Mouse (Mus musculus): ENCODE measurements around the gene Runx2. TPM values are rescaled to one million over a fixed set of nuclear protein-coding genes. Genes with fewer than 3 reads are reported as not detected.

The Runx2 gene
- total RNA-seq, 1 experiment from 2014 or later = 39.0 TPM

DNA sequence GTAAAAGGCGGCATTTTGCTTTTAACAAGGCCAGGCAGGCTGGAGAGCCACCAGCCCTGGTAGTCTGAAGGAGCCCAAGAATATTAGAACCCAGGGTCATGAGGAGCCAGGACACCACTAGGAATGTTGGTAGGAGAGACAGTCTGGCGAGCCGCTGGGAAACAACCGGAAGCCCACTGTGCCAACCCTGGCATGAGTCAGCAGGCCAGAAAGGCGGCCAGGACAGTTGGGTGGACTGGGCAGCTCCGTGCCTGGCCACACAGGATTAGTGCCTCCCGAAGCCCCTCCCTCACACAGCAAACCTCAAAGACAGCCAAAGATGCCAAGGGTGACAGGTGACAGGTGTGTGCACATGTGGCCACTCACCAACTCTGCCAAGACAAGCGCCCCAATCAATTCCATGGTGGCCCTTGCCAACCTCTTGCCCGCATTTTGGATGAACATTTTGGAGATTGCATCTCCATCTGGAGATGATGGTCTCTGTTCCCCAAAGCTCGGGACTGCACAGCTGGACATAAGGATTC lies 309.7 kb downstream of the Runx2 start:
- no peak for ATAC-seq (replicated peaks in 1 of 2; ENCODE audit: insufficient read depth in 1 of 2, low FRiP score in 2 of 2, low TSS enrichment in 1 of 2, low read depth in 1 of 2, poor library complexity in 2 of 2, severe bottlenecking in 2 of 2)

DNA sequence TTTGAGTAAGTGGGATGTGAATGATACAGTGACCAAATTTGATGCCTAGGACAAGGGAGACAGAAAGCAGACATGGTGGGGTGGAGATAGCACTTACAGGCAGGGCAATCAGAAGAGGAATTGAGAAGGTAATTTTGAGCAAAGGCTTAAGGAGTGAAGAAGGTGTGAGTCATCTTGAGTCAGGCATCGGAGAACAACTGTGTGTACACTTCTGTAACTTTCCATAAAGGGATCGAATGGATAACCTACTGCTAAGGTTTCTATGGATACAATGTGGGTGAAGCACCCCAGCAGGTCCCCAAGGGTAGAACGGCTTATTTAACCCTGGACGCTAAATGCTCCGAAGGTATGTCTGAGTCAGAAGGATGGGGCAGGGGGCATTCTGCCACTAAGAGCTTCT lies 312.4 kb downstream of the Runx2 start:
- ATAC-seq (replicated peaks in 1 of 2; ENCODE audit: insufficient read depth in 1 of 2, low FRiP score in 2 of 2, low TSS enrichment in 1 of 2, low read depth in 1 of 2, poor library complexity in 2 of 2, severe bottlenecking in 2 of 2) = no peak

DNA sequence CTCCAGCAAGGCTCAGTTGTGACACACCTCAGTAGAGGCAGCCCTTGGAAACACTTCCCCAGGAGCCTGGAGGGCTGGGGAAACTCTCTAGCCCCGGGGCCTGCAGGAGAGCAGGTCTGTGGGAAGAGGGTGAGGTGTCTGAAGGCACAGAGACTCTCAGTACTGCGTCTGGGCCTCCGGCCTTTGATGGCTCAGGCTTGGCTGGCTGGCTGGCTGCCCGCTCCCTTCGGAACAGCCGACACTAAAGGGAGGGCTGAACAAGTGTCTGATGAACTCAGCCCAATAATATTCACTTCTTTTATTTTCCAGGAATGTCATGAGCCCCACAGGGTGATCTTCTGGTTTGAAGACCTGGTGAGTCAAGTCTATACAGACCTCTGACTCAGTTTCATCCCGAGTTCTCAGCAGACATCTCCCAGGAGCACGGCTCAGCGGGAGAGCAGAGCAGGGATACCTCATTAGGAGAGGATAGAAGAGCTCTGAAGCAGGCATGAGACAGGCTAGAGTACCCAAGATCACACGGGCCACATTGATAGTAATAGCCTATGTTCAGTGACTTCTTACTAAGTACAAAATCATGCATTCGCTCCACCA lies 314.2 kb downstream of the Runx2 start:
- ATAC-seq (replicated peaks in 1 of 2; ENCODE audit: insufficient read depth in 1 of 2, low FRiP score in 2 of 2, low TSS enrichment in 1 of 2, low read depth in 1 of 2, poor library complexity in 2 of 2, severe bottlenecking in 2 of 2) = no peak

DNA sequence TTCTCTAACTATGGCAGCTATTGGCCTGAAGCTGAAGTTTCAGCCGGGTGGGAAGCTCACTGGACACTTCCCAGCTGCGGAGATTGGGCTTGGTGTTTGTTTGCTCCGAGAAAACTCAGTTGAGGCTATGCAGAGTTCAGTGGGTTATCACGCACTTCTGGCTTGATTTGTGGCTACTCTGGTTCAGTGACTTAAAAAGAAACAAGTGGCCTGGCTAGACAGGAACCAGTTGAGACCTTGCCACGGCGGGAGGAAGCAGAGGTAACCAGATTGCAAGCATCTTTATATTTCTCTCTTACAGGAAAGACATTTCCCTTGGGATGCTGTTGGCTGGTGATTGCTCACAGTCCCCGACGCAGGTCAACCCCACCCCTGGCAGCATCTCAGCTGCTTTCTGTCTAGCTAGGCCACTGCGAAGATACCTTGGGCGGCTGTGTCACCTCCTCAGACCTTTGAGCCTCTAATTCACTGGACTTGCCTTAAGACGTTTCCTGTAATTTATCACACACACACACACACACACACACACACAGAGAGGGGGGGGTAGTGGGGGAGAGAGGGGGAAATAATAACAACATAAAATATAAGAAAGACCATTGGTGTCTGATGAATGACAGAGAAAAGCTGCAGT lies 324.3 kb downstream of the Runx2 start:
- ATAC-seq (replicated peaks in 1 of 2; ENCODE audit: insufficient read depth in 1 of 2, low FRiP score in 2 of 2, low TSS enrichment in 1 of 2, low read depth in 1 of 2, poor library complexity in 2 of 2, severe bottlenecking in 2 of 2) = no peak

DNA sequence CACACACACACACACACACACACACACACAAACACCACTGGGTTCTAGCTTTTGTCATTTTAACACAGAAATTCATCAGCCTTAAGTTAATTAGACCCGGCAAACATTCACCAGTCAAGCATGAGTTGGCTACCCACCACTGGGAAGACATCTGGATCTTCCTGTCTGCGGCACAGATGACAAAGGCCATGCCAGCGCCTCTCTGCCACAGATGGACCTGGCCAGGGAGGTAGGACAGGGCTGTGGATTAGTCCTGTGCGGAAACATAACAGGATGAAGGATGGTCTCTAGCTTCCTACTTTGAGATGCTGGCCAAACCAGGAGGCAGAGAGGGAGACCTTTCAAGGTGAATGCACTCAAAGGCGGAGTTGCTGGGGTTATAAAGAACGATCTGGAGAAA lies 325.3 kb downstream of the Runx2 start:
- no peak for ATAC-seq (replicated peaks in 1 of 2; ENCODE audit: insufficient read depth in 1 of 2, low FRiP score in 2 of 2, low TSS enrichment in 1 of 2, low read depth in 1 of 2, poor library complexity in 2 of 2, severe bottlenecking in 2 of 2)

DNA sequence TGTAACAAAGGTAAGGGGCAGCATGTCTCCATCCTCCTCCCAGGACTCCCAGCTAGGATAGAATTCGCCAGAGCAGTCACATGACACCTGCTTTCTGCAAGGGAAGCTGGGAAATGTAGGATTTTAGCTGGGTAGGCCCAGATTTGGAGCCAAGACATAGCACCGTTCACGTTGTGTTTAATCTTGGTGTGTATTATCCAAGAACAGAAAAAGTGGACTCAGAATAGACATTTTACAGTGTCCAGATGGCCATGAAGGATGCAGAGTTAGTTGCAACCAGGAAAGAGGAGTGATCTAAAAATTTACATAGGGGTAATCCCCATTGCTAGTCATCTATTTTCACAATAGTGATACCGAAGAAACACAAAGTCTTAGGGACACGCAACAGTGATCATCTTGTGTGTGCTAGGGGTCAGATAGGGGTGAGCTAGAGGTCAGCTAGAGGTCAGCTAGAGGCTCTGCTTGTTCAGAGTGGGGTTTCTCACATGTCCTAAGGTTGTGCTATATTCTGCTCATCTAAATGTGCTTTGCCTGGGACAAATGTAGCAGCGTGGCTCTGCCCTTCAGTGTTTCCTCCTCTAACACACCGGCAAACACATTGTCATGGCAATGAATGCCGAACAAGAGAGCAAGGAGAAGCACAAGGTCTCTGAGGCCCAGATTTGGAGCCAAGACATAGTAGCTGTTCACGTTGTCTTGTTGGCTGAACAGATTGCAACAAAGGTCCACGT lies 326.9 kb downstream of the Runx2 start:
- no peak for ATAC-seq (replicated peaks in 1 of 2; ENCODE audit: insufficient read depth in 1 of 2, low FRiP score in 2 of 2, low TSS enrichment in 1 of 2, low read depth in 1 of 2, poor library complexity in 2 of 2, severe bottlenecking in 2 of 2)

DNA sequence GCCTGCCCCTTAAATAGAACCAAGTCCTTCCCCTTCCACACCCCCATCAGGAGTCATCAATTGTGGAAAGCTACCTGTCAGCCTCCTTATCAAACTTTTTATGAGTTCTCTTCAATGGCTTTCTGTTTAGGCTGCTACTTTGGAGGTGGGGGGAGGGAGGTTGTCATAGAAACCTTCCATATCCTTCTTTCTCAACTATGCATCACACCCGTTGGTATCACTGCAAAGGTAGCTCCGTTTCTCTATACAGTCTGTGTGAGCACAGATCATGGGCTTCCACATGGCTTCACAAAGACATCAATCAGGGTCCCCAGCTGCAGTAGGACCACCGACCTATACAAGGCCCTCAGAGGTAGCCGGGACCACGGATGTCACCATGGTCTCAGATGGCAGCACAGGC lies 329.3 kb downstream of the Runx2 start:
- ATAC-seq (replicated peaks in 1 of 2; ENCODE audit: insufficient read depth in 1 of 2, low FRiP score in 2 of 2, low TSS enrichment in 1 of 2, low read depth in 1 of 2, poor library complexity in 2 of 2, severe bottlenecking in 2 of 2) = no peak

DNA sequence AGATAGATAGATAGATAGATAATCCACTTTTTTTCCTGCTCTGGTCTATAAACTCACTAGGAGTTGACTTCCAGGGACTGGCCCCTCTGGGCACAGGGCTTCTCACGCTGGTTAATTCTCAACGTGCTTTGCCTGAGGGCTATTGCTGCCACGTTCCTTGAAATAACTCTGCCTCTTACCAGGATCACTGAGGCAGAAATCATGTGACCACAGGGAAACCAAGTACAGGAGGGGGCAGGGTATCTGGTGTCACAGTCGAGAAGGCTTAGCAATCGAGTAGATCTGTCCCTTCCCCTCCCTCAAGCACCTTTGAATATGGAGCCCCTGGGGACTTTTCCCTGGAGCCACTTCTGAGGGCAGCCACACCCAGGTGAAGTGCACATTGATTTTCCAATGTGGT lies 334.7 kb downstream of the Runx2 start:
- no peak for ATAC-seq (replicated peaks in 1 of 2; ENCODE audit: insufficient read depth in 1 of 2, low FRiP score in 2 of 2, low TSS enrichment in 1 of 2, low read depth in 1 of 2, poor library complexity in 2 of 2, severe bottlenecking in 2 of 2)

DNA sequence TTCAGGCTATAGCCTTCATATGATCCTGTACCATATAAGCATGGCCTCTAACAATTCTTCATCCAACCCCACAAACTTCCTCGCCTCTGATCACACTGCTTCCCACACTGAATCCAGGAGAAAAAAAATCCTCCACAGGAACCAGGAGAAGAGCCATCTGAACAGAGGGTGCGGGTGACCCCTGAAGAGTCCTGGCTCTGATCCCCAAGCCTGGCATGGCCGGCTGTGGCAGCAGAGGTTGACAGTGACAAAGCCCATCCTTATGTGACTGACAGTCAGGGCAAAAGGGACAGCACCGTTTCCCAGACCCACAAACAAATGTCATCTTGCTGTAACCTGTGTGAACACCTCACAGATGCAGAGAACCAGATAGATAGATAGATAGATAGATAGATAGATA lies 335.1 kb downstream of the Runx2 start:
- ATAC-seq (replicated peaks in 1 of 2; ENCODE audit: insufficient read depth in 1 of 2, low FRiP score in 2 of 2, low TSS enrichment in 1 of 2, low read depth in 1 of 2, poor library complexity in 2 of 2, severe bottlenecking in 2 of 2) = no peak

DNA sequence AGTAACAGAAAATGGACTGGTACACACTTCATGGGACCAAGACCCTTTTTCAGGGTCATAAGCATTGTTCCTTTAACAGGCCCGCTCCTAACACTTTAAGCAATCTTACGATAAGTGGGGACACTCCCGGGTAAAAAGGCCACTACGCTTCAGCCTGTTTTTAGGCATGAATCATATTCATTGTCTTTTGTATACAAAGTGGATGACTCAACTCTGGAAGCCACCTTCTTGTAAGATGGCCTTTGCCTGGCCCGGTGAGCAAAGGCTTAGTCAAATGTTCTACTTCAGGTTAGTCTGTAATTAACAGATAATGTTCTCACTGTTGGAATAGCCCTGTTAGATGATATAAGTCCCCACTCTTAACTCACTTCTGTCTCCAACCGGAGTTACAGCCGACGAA lies 338.7 kb downstream of the Runx2 start:
- ATAC-seq (replicated peaks in 1 of 2; ENCODE audit: insufficient read depth in 1 of 2, low FRiP score in 2 of 2, low TSS enrichment in 1 of 2, low read depth in 1 of 2, poor library complexity in 2 of 2, severe bottlenecking in 2 of 2) = no peak

DNA sequence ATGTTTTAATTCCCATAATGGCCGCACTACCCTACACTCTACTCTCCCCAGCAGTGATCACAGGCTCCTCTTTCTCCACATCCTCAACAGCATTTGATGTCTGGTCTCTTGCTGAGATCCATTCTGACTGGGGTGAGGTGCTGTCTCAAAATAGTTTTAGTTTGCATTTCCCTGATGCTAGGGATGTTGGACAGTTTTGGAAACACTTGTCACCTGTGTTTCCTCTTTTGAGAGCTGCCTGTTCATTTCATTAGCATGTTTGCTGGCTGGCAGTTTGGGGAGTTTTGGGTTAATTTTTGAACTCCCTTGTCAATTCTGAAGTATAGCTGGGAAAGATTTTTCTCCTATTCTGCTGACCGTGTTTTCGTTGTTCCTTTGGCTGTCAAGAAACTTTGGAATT lies 340.3 kb downstream of the Runx2 start:
- no peak for ATAC-seq (replicated peaks in 1 of 2; ENCODE audit: insufficient read depth in 1 of 2, low FRiP score in 2 of 2, low TSS enrichment in 1 of 2, low read depth in 1 of 2, poor library complexity in 2 of 2, severe bottlenecking in 2 of 2)

DNA sequence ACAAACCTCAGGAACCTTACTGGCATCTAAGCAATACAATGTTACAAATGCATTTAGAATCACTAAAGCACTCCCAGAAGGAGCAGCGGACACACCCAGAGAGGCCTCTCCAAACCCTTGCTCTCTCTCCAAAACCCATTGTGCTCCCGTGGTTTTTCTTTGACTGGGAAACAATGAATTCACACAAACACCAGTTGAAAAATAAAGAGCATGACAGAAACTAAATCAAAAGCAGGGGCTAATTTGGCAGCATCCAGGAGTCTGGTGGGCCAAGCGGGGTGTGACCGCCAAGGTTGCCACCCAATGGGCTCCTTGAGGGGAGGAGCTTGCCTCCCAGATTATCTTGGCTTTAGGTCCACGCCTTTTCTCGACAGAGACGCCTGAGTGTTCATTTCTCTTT lies 341.9 kb downstream of the Runx2 start:
- no peak for ATAC-seq (replicated peaks in 1 of 2; ENCODE audit: insufficient read depth in 1 of 2, low FRiP score in 2 of 2, low TSS enrichment in 1 of 2, low read depth in 1 of 2, poor library complexity in 2 of 2, severe bottlenecking in 2 of 2)

DNA sequence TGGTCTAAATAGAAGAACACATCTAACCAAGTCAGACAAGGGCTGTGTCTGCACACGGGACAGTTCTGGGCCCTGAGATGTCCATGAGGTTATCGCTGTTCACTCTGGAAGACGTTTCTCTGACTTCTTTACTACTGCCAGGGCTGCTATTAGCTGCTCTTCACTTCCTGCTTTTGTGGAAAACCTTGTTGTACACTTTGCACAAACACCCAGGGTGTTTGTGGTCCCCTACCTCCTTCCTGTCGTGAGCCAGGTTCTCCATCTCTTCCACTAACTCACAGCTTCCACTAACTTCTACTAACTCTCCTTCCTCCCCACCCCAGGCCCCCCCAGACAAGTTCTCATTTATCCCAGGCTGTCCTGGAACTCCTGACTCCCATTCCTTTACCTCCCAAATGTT lies 350.9 kb downstream of the Runx2 start:
- ATAC-seq (replicated peaks in 1 of 2; ENCODE audit: insufficient read depth in 1 of 2, low FRiP score in 2 of 2, low TSS enrichment in 1 of 2, low read depth in 1 of 2, poor library complexity in 2 of 2, severe bottlenecking in 2 of 2) = peak in 1 of 2 experiments; percentile 32; a peak in 1 of 4 replicates

DNA sequence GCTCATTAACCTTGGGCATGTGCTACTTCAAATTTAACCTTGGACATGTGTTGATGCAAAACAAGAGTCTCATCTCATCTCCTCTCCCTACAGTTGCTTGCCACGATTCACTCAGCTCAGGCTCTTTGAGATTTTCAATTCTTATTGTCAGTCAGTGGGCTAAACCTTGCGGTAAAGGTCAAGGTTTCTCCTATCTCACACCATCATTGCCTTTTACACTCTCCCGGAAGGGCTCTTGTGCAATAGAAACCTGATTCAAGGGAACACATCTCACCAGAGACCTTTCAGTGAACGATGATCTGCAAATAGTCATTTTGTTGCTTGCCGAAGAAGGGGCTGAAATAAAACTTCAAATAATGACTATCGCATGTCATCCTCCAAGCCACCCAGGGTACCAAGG lies 354.4 kb downstream of the Runx2 start:
- ATAC-seq (replicated peaks in 1 of 2; ENCODE audit: insufficient read depth in 1 of 2, low FRiP score in 2 of 2, low TSS enrichment in 1 of 2, low read depth in 1 of 2, poor library complexity in 2 of 2, severe bottlenecking in 2 of 2) = no peak

DNA sequence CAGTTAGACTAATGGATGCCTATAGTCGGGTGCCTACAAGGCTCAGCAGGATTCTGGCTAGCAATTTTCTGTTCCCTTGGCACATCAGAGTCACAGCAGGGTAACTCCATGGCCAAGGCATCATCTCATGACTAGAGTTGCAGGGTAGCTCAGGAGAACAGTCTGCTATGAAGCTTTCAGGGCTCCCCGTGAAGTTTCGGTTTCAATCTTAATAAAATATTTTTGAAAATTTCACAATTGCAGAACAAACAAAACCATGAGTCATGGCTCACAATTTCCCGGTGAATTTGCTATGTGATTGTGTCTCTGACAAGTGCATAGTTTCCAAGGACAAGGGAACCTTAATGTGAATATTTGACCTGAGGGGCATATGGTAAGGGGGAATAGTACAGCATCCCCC lies 355.6 kb downstream of the Runx2 start:
- ATAC-seq (replicated peaks in 1 of 2; ENCODE audit: insufficient read depth in 1 of 2, low FRiP score in 2 of 2, low TSS enrichment in 1 of 2, low read depth in 1 of 2, poor library complexity in 2 of 2, severe bottlenecking in 2 of 2) = peak; percentile 28 to 47; a peak in 2 of 4 replicates

DNA sequence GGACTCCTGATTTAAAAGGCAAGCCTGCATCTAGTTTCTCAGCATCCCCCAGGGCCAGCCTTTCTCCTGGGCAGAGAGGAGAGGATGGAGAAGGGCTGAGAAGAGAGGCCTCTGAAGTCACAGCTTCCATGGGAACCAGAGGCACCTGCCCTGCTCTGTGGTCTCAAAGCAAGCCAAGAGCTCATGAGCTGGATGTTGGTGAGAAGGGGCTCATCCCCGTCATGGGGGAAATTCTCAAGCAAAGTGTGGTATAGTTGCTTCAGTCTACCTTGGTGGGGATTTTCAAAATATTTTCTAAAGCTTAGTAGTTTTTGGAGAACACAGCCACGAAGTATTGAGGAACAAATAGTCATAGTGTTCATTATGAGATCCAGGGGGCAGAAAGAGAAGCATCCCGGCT lies 357.9 kb downstream of the Runx2 start:
- ATAC-seq (replicated peaks in 1 of 2; ENCODE audit: insufficient read depth in 1 of 2, low FRiP score in 2 of 2, low TSS enrichment in 1 of 2, low read depth in 1 of 2, poor library complexity in 2 of 2, severe bottlenecking in 2 of 2) = no peak

DNA sequence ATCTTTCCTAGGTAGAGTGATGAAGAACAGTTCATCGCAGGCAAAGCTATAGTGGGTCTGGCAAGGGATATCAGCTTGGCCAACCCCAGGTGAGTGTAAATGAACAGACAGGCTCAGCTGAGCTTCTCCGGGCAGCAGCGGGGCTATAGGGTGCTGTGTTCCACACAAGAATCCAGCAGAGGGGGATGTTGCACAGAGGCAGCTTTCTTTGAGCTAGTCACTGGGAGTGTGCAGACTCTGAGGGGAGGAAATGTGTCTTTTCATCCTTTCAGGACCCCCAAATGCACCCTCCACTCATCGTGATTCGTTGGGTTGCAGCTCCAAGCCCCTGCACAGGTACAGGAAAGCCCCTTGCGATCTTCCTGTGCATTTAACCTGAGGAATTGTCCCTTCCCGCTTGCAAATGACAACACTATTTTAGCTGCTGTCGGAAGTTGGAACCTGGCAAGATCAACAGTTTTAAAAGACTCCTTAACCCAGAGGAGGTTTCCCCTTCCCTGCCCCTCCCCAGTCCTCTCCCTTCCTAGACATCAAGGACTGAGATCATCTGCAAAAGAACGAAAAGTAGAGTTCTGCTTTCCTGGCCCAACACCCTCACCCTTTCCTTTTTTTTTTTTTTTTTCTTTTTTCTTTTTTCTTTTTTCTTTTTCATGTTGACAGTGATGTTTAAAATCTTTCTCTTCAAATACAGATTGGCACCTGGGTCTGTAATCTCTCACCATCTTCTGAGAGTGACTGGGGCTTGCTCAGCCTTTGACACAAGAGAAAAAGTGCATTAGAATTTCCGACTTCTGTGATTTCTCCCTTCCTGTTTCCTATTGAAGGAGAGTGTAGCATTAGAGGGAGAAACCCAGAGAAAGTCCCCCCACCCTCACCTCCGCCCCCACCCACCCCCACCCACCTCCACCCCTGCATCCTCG lies 358.7 kb downstream of the Runx2 start:
- ATAC-seq (replicated peaks in 1 of 2; ENCODE audit: insufficient read depth in 1 of 2, low FRiP score in 2 of 2, low TSS enrichment in 1 of 2, low read depth in 1 of 2, poor library complexity in 2 of 2, severe bottlenecking in 2 of 2) = peak; percentile 85 to 87
